Mouse (Mus musculus): Measurements from ENCODE around the gene Gm29094.
"Not testable (repeated sequence)": the region's sequence is repeated elsewhere in the genome, so short reads cannot be mapped to it uniquely, and the experiment has no call there.

Gene Gm29094

GRCm38 (mm10) chr9:89198969-89199416, at the start of gene Gm29094, which contains the start of gene Bcl2a1b:
Gm29094 (plus strand) TSS chr9:89199379.
Bcl2a1b (plus strand) TSS chr9:89199209.
- not testable (repeated sequence) for DNase-seq (ENCODE audit: low read depth, low spot score)

- not testable (repeated sequence) for DNase-seq (ENCODE audit: low read depth, low spot score)
These were observed 26.6 kb upstream of the Gm29094 start for GRCm38 (mm10) chr9:89172539-89172938.

GRCm38 (mm10) chr9:89178833-89179232, 20.3 kb upstream of the Gm29094 start:
- peak; percentile 19 for DNase-seq (ENCODE audit: low read depth, low spot score)

GRCm38 (mm10) chr9:89179469-89179868, 19.7 kb upstream of the Gm29094 start:
- DNase-seq (ENCODE audit: low read depth, low spot score) = not testable (repeated sequence)

- not testable (repeated sequence) for DNase-seq (ENCODE audit: low read depth, low spot score)
These were observed 12.2 kb upstream of the Gm29094 start for GRCm38 (mm10) chr9:89187006-89187405.

GRCm38 (mm10) chr9:89195483-89195882, 3.7 kb upstream of the Gm29094 start:
- not testable (repeated sequence) for DNase-seq (ENCODE audit: low read depth, low spot score)

- not testable (repeated sequence) for DNase-seq (ENCODE audit: low read depth, low spot score)
These were observed 1.7 kb upstream of the Gm29094 start for GRCm38 (mm10) chr9:89197509-89197908.

- DNase-seq (ENCODE audit: low read depth, low spot score) = not testable (repeated sequence)
These were observed 830 bp upstream of the Gm29094 start for GRCm38 (mm10) chr9:89198349-89198748.

GRCm38 (mm10) chr9:89202256-89202655, 3.1 kb downstream of the Gm29094 start:
- not testable (repeated sequence) for DNase-seq (ENCODE audit: low read depth, low spot score)

- DNase-seq (ENCODE audit: low read depth, low spot score) = not testable (repeated sequence)
These were observed 9.8 kb downstream of the Gm29094 start for GRCm38 (mm10) chr9:89208939-89209338.

GRCm38 (mm10) chr9:89210353-89211064, 11.3 kb downstream of the Gm29094 start, which contains the start of gene Mthfs:
Mthfs (plus strand) TSS chr9:89210676.
- DNase-seq (ENCODE audit: low read depth, low spot score) = peak; percentile 22

GRCm38 (mm10) chr9:89211065-89211858, 12.1 kb downstream of the Gm29094 start:
- not testable (repeated sequence) for DNase-seq (ENCODE audit: low read depth, low spot score)

- DNase-seq (ENCODE audit: low read depth, low spot score) = not testable (repeated sequence)
These were observed 13.2 kb downstream of the Gm29094 start for GRCm38 (mm10) chr9:89212428-89212827.

GRCm38 (mm10) chr9:89218174-89218573, 19.0 kb downstream of the Gm29094 start:
- peak; percentile 13 for DNase-seq (ENCODE audit: low read depth, low spot score)

- DNase-seq (ENCODE audit: low read depth, low spot score) = not testable (repeated sequence)
These were observed 20.5 kb downstream of the Gm29094 start for GRCm38 (mm10) chr9:89219668-89220067.

GRCm38 (mm10) chr9:89220704-89221287, 21.6 kb downstream of the Gm29094 start:
- not testable (repeated sequence) for DNase-seq (ENCODE audit: low read depth, low spot score)

GRCm38 (mm10) chr9:89226071-89226470, 26.9 kb downstream of the Gm29094 start:
- DNase-seq (ENCODE audit: low read depth, low spot score) = peak; percentile 65

- DNase-seq (ENCODE audit: low read depth, low spot score) = no peak
These were observed 28.9 kb downstream of the Gm29094 start for GRCm38 (mm10) chr9:89228122-89228521.

- not testable (repeated sequence) for DNase-seq (ENCODE audit: low read depth, low spot score)
These were observed 31.8 kb downstream of the Gm29094 start for GRCm38 (mm10) chr9:89230897-89231497.

GRCm38 (mm10) chr9:89237131-89237530, 38.0 kb downstream of the Gm29094 start:
- not testable (repeated sequence) for DNase-seq (ENCODE audit: low read depth, low spot score)

- not testable (repeated sequence) for DNase-seq (ENCODE audit: low read depth, low spot score)
These were observed 39.9 kb downstream of the Gm29094 start for GRCm38 (mm10) chr9:89238976-89239505.
